Mouse (Mus musculus) embryonic facial prominence, embryonic 14.5 days (tissue): ENCODE data around the gene Ros1. TPM values are rescaled to one million over a fixed set of nuclear protein-coding genes. Genes with fewer than 3 reads are reported as not detected.
A peak's percentile ranks its signal among the peaks of the same experiment; 100 is the strongest.

Source experiments
- ATAC-seq: fragments of 200-750 bp; cut with Nextera tagmentation; 2 replicates; pipeline ENCODE4 v1.8.0; 2017; ENCODE audit warnings: low read depth, moderate number of reproducible peaks, moderate TSS enrichment
- DNase-seq: peaks from one replicate; pipeline ENCODE4 v3.0.0-alpha.2; 2015; ENCODE audit warnings: low spot score
- H3K27ac ChIP-seq: fragments of 300-500 bp; sonication (generic); replicated peaks from 2 replicates; pipeline ENCODE4 v1.5.1; 2014; ENCODE audit warnings: low read depth, mild to moderate bottlenecking, low read length, moderate library complexity
- H3K27me3 ChIP-seq: fragments of 300-500 bp; sonication (generic); replicated peaks from 2 replicates; pipeline ENCODE4 v1.6.1; 2014; ENCODE audit warnings: low read length; ENCODE audit not compliant: control insufficient read depth, insufficient read depth
- H3K36me3 ChIP-seq: fragments of 300-500 bp; sonication (generic); 2 replicates; pipeline ENCODE4 v1.6.1; 2014; ENCODE audit warnings: low read length, mixed read lengths; ENCODE audit not compliant: control insufficient read depth, insufficient read depth
- H3K4me1 ChIP-seq: fragments of 300-500 bp; sonication (generic); 2 replicates; pipeline ENCODE4 v1.6.1; 2014; ENCODE audit warnings: antibody characterized with exemption, low read length; ENCODE audit not compliant: control insufficient read depth, insufficient read depth
- H3K4me2 ChIP-seq: fragments of 300-500 bp; sonication (generic); 2 replicates; pipeline ENCODE4 v1.6.1; 2014; ENCODE audit warnings: low read depth, mild to moderate bottlenecking, low read length, moderate library complexity, mixed read lengths
- H3K4me3 ChIP-seq: fragments of 300-500 bp; sonication (generic); 2 replicates; pipeline ENCODE4 v1.5.1; 2014; ENCODE audit warnings: low read depth, mild to moderate bottlenecking, low read length
- H3K9ac ChIP-seq: fragments of 300-500 bp; sonication (generic); 2 replicates; pipeline ENCODE4 v1.6.1; 2014; ENCODE audit warnings: low read depth, mild to moderate bottlenecking, low read length, moderate library complexity, mixed read lengths
- H3K9me3 ChIP-seq: fragments of 300-500 bp; sonication (generic); 2 replicates; pipeline ENCODE4 v1.6.1; 2016; ENCODE audit warnings: low read length; ENCODE audit not compliant: control insufficient read depth
- WGBS: fragments of 180-500 bp; shearing (Covaris S2); extraction: QIAGEN DNeasy Blood & Tissue Kit; methylation state at CpG from one replicate; pipeline ENCODE4 v1.1.7; 2014; 5-methylcytosine and 5-hydroxymethylcytosine counted together
- polyA plus RNA-seq: library from polyadenylated mRNA; unstranded; fragments of >200 nt; fragmentation: Nextera tagmentation; extraction: Ambion mirVana; gene quantifications from 2 replicates; pipeline ENCODE4 v1.2.1, GENCODE M21; 2014

The Ros1 gene
- polyA plus RNA-seq, 1 experiment from 2014 or later: 0.11 TPM

- Histone ChIP-seq H3K4me2 (peak overlapping the region; percentile 87), H3K9ac (no peak overlapping the region), H3K27ac (no peak overlapping the region), H3K4me3 (peak overlapping the region; percentile 86), H3K27me3 (no peaks in the 10 kb centered on the region), H3K4me1 (no peaks in the 10 kb centered on the region), H3K36me3 (no peaks in the 10 kb centered on the region), H3K9me3 (no peaks in the 10 kb centered on the region)
- WGBS: 10% methylated on average over 21 of the region's 21 CpGs
- DNase-seq (peak; percentile 42), ATAC-seq (0 out of 2 replicates have a peak, but pooled peaks have one; percentile 9)
These were observed 37.4 kb upstream of the Ros1 start for GRCm38 (mm10) chr10:52232196-52233176.

- Histone ChIP-seq H3K27ac (no peak overlapping the region), H3K4me3 (no peak overlapping the region), H3K36me3 (no peaks in the 10 kb centered on the region), H3K4me2 (no peak overlapping the region), H3K4me1 (no peaks in the 10 kb centered on the region), H3K9ac (no peak overlapping the region), H3K27me3 (no peaks in the 10 kb centered on the region), H3K9me3 (no peaks in the 10 kb centered on the region)
- ATAC-seq (peak; percentile 60; the same call in 1 of the 2 replicates), DNase-seq (peak; percentile 78)
- WGBS: 49% methylated on average over 3 of the region's 3 CpGs
These were observed 24.6 kb upstream of the Ros1 start for GRCm38 (mm10) chr10:52219600-52219999.

- H3K27ac ChIP-seq: no peak overlapping the region
- ATAC-seq: peak; percentile 39; the same call in 1 of the 2 replicates
These were observed 22.5 kb upstream of the Ros1 start for GRCm38 (mm10) chr10:52217564-52217934.

GRCm38 (mm10) chr10:52216797-52217563 lies 21.9 kb upstream of the Ros1 start:
- Histone ChIP-seq H3K4me1 (no peaks in the 10 kb centered on the region), H3K27me3 (no peaks in the 10 kb centered on the region), H3K4me2 (no peak overlapping the region), H3K4me3 (no peak overlapping the region), H3K27ac (no peak overlapping the region), H3K36me3 (no peaks in the 10 kb centered on the region), H3K9ac (no peak overlapping the region), H3K9me3 (no peaks in the 10 kb centered on the region)
- WGBS: 23% methylated on average over 7 of the region's 7 CpGs
- DNase-seq (peak; percentile 64), ATAC-seq (peak; percentile 51; the same call in 1 of the 2 replicates)

More at GRCm38 (mm10) chr10:52217564-52217934, 22.5 kb upstream of the Ros1 start:
- Histone ChIP-seq H3K27me3 (no peaks in the 10 kb centered on the region), H3K9ac (no peak overlapping the region), H3K4me2 (no peak overlapping the region), H3K9me3 (no peaks in the 10 kb centered on the region), H3K4me3 (no peak overlapping the region), H3K36me3 (no peaks in the 10 kb centered on the region), H3K4me1 (no peaks in the 10 kb centered on the region)
- 44% methylated on average over 7 of the region's 7 CpGs for WGBS
- DNase-seq: no peak

- no peak overlapping the region for H3K27ac ChIP-seq
- WGBS: 61% methylated on average over 2 of the region's 2 CpGs
- DNase-seq: no peak
These were observed 20.3 kb upstream of the Ros1 start for GRCm38 (mm10) chr10:52215267-52215818.

GRCm38 (mm10) chr10:52204006-52204405 lies 9.0 kb upstream of the Ros1 start:
- no peak overlapping the region for H3K9ac ChIP-seq
- H3K9me3 ChIP-seq: no peaks in the 10 kb centered on the region
- DNase-seq: no peak
- no peaks in the 10 kb centered on the region for H3K27me3 ChIP-seq
- 76% methylated on average over 2 of the region's 2 CpGs for WGBS
- H3K36me3 ChIP-seq: no peaks in the 10 kb centered on the region
- no peak overlapping the region for H3K4me3 ChIP-seq
- no peaks in the 10 kb centered on the region for H3K4me1 ChIP-seq
- H3K27ac ChIP-seq: no peak overlapping the region
- H3K4me2 ChIP-seq: no peak overlapping the region
- no peak for ATAC-seq

More at GRCm38 (mm10) chr10:52215267-52215818, 20.3 kb upstream of the Ros1 start:
- Histone ChIP-seq H3K36me3 (no peaks in the 10 kb centered on the region), H3K9me3 (no peaks in the 10 kb centered on the region), H3K4me2 (no peak overlapping the region), H3K27me3 (no peaks in the 10 kb centered on the region), H3K4me3 (no peak overlapping the region), H3K4me1 (no peaks in the 10 kb centered on the region), H3K9ac (no peak overlapping the region)
- no peak for ATAC-seq

- DNase-seq (no peak), ATAC-seq (no peak)
- no peaks in the 10 kb centered on the region for H3K36me3 ChIP-seq
- WGBS: 72% methylated on average over 4 of the region's 4 CpGs
- H3K9ac ChIP-seq: no peak overlapping the region
- H3K4me2 ChIP-seq: no peak overlapping the region
- H3K27me3 ChIP-seq: no peaks in the 10 kb centered on the region
- no peaks in the 10 kb centered on the region for H3K4me1 ChIP-seq
- no peak overlapping the region for H3K27ac ChIP-seq
- H3K9me3 ChIP-seq: no peaks in the 10 kb centered on the region
- H3K4me3 ChIP-seq: no peak overlapping the region
These were observed 9.1 kb downstream of the Ros1 start for GRCm38 (mm10) chr10:52185900-52186299.

- H3K36me3 ChIP-seq: no peaks in the 10 kb centered on the region
- H3K4me1 ChIP-seq: no peaks in the 10 kb centered on the region
- no peak overlapping the region for H3K9ac ChIP-seq
- WGBS: 77% methylated on average over 3 of the region's 3 CpGs
- H3K4me3 ChIP-seq: no peak overlapping the region
- ATAC-seq (no peak), DNase-seq (no peak)
- H3K9me3 ChIP-seq: no peaks in the 10 kb centered on the region
- H3K27me3 ChIP-seq: no peaks in the 10 kb centered on the region
- H3K27ac ChIP-seq: no peak overlapping the region
- H3K4me2 ChIP-seq: no peak overlapping the region
These were observed 12.2 kb downstream of the Ros1 start for GRCm38 (mm10) chr10:52182878-52183277.
